In genomic region chr17:6108175-6108574, GRCm38 (mm10) we compare ENCODE assay signal across 8 mouse cellular contexts. TPM values are rescaled to one million over a fixed set of nuclear protein-coding genes. Genes with fewer than 3 reads are reported as not detected.
A peak's percentile ranks its signal among the peaks of the same experiment; 100 is the strongest.
DNase-seq lines count a peak whose midpoint lies in the region; ATAC-seq and TF ChIP-seq lines count a peak whose summit lies in the region.

No protein-coding gene starts in this region.

- no peak for TF ChIP-seq EP300 in ES-Bruce4 (IDR thresholded peaks at IDR 0.05; ENCODE audit: insufficient read depth, low read depth, low read length)
- TF ChIP-seq EP300 in heart, postnatal 0 days (IDR thresholded peaks at IDR 0.05; ENCODE audit: low read depth): no peak

- H3K4me1 ChIP-seq in ES-Bruce4 (ENCODE audit: control insufficient read depth, insufficient read depth, low read length): no peaks in the 10 kb centered on the region
- H3K4me1 ChIP-seq in cortical plate, adult 2 months (ENCODE audit: control insufficient read depth, insufficient read depth, low read length): peaks cover 4% of the 10 kb centered on the region; the same call in 1 of the 2 replicates
- peaks cover 8% of the 10 kb centered on the region; the same call in 1 of the 2 replicates for H3K4me1 ChIP-seq in heart, postnatal 0 days (ENCODE audit: control insufficient read depth, insufficient read depth)
- H3K4me1 ChIP-seq in liver, embryonic 16.5 days (ENCODE audit: control insufficient read depth, low read depth, low read length): peaks cover 2% of the 10 kb centered on the region

- no peak overlapping the region for H3K27ac ChIP-seq in ES-Bruce4 (ENCODE audit: insufficient read depth, low read length)
- no peak overlapping the region for H3K27ac ChIP-seq in cortical plate, adult 2 months (ENCODE audit: insufficient read depth, low read length)
- no peak overlapping the region for H3K27ac ChIP-seq in heart, postnatal 0 days (ENCODE audit: low read depth)
- no peak overlapping the region for H3K27ac ChIP-seq in liver, embryonic 16.5 days (ENCODE audit: low read length)

- ATAC-seq in heart, postnatal 0 days (ENCODE audit: insufficient read depth, low read depth): no peak
- no peak for ATAC-seq in liver, embryonic 16.5 days (ENCODE audit: low read depth)

- no peaks in the 10 kb centered on the region for H3K27me3 ChIP-seq in ES-Bruce4 (ENCODE audit: control insufficient read depth, insufficient read depth, low read length, poor library complexity, severe bottlenecking)
- H3K27me3 ChIP-seq in heart, postnatal 0 days (ENCODE audit: control insufficient read depth, insufficient read depth, low read length): no peaks in the 10 kb centered on the region
- peaks cover 28% of the 10 kb centered on the region for H3K27me3 ChIP-seq in liver, embryonic 16.5 days (ENCODE audit: control insufficient read depth, insufficient read depth, low read depth, low read length)

- H3K4me2 ChIP-seq in heart, postnatal 0 days (ENCODE audit: low read depth, low read length): peak overlapping the region; percentile 80
- H3K4me2 ChIP-seq in liver, embryonic 16.5 days (ENCODE audit: low read depth, low read length): peak overlapping the region; percentile 84; the same call in 1 of the 2 replicates

- H3K9me3 ChIP-seq in ES-Bruce4 (replicated peaks; ENCODE audit: control insufficient read depth, insufficient read depth, low read length, poor library complexity, severe bottlenecking): no peaks in the 10 kb centered on the region
- no peaks in the 10 kb centered on the region for H3K9me3 ChIP-seq in heart, postnatal 0 days (replicated peaks; ENCODE audit: control insufficient read depth, low read length)
- H3K9me3 ChIP-seq in liver, embryonic 16.5 days (replicated peaks; ENCODE audit: control insufficient read depth, low read length): no peaks in the 10 kb centered on the region

- no peak for TF ChIP-seq CTCF in ES-Bruce4 (IDR thresholded peaks at IDR 0.05; ENCODE audit: low read depth, low read length)
- no peak for TF ChIP-seq CTCF in cortical plate, adult 2 months (IDR thresholded peaks at IDR 0.05; ENCODE audit: extremely low read depth, insufficient read depth, low read length)
- TF ChIP-seq CTCF in heart, postnatal 0 days (IDR thresholded peaks at IDR 0.05; ENCODE audit: low read depth): no peak

- WGBS in heart, postnatal 0 days: 54% methylated on average over 7 of the region's 7 CpGs
- 70% methylated on average over 7 of the region's 7 CpGs for WGBS in liver, embryonic 16.5 days (ENCODE audit: insufficient replicate concordance)

- H3K36me3 ChIP-seq in ES-Bruce4 (ENCODE audit: control insufficient read depth, insufficient read depth, low read length, poor library complexity, severe bottlenecking): no peaks in the 10 kb centered on the region
- 0 out of 2 replicates have a peak, but pooled peaks cover 5% of the 10 kb centered on the region for H3K36me3 ChIP-seq in heart, postnatal 0 days (replicated peaks; ENCODE audit: control insufficient read depth, insufficient read depth, low read length)
- H3K36me3 ChIP-seq in liver, embryonic 16.5 days (ENCODE audit: control insufficient read depth, insufficient read depth): no peaks in the 10 kb centered on the region

- H3K4me3 ChIP-seq in ES-Bruce4 (ENCODE audit: low read depth, low read length): no peak overlapping the region
- H3K4me3 ChIP-seq in cortical plate, adult 2 months (ENCODE audit: insufficient read depth, low read length): peak overlapping the region; percentile 48
- peak overlapping the region; percentile 84 for H3K4me3 ChIP-seq in heart, postnatal 0 days (ENCODE audit: low read depth, low read length)
- no peak overlapping the region for H3K4me3 ChIP-seq in liver, embryonic 16.5 days (ENCODE audit: low read depth, low read length)

- peak overlapping the region; percentile 98; the same call in 1 of the 2 replicates for H3K9ac ChIP-seq in ES-Bruce4 (ENCODE audit: low read depth, poor library complexity, severe bottlenecking)
- peak overlapping the region; percentile 88; the same call in 1 of the 2 replicates for H3K9ac ChIP-seq in heart, postnatal 0 days (replicated peaks; ENCODE audit: low read depth, low read length)
- no peak overlapping the region for H3K9ac ChIP-seq in liver, embryonic 16.5 days (ENCODE audit: low read depth, low read length)

- no peak for TF ChIP-seq POLR2A in ES-Bruce4 (IDR thresholded peaks at IDR 0.05; ENCODE audit: insufficient read depth, low read length)
- TF ChIP-seq POLR2A in cortical plate, adult 2 months (IDR thresholded peaks at IDR 0.05; ENCODE audit: extremely low read depth, insufficient read depth, low read length): no peak

- peak; percentile 10 for DNase-seq in heart, postnatal 0 days (ENCODE audit: low spot score)
- DNase-seq in thymus, postnatal 10 days (ENCODE audit: low spot score in 2 of 2): no peak
- DNase-seq in right cerebral cortex, adult 18-20 months: no peak
- no peak for DNase-seq in frontal cortex, postnatal 14 days (ENCODE audit: low spot score in 2 of 2)
- no peak for DNase-seq in left cerebral cortex, adult 8-10 months (ENCODE audit: low spot score in 2 of 2)

RNA-seq across cellular contexts. Expression of gene Tulp4, which starts 1.9 kb away (rescaled TPM):
- 59.4 and 61.8 TPM in 2 replicates for polyA plus RNA-seq in ES-Bruce4 (2011; ENCODE audit: insufficient read depth, insufficient read length, low read depth, missing spikeins)
- 79.1 and 82.0 TPM in 2 replicates for polyA plus RNA-seq in cortical plate, adult 2 months (2012; rRNA removed)
- 45.2 and 53.1 TPM in 2 replicates for total RNA-seq in heart, postnatal 0 days (2014; rRNA removed; ENCODE audit: low replicate concordance)
- polyA plus RNA-seq in heart, postnatal 0 days (2015; fragmentation: Nextera tagmentation; extraction: Ambion mirVana): 33.3 and 36.0 TPM in 2 replicates
- 23.4 and 25.4 TPM in 2 replicates for polyA plus RNA-seq in liver, embryonic 16.5 days (2015; fragmentation: Nextera tagmentation; extraction: Ambion mirVana)
- 100 to 1,000 TPM; 363 to 430 (median 399) TPM for total RNA-seq in left cerebral cortex, adult 8-10 months (2022)

RNA-seq across cellular contexts. Expression of gene Gtf2h5, which starts 28.6 kb away (rescaled TPM):
- 69.7 and 71.4 TPM in 2 replicates for polyA plus RNA-seq in ES-Bruce4 (2011; ENCODE audit: insufficient read depth, insufficient read length, low read depth, missing spikeins)
- polyA plus RNA-seq in cortical plate, adult 2 months (2012; rRNA removed): 83.4 and 86.6 TPM in 2 replicates
- 23.2 and 43.4 TPM in 2 replicates for total RNA-seq in heart, postnatal 0 days (2014; rRNA removed; ENCODE audit: low replicate concordance)
- 167 and 169 TPM in 2 replicates for polyA plus RNA-seq in heart, postnatal 0 days (2015; fragmentation: Nextera tagmentation; extraction: Ambion mirVana)
- 64.1 and 68.9 TPM in 2 replicates for polyA plus RNA-seq in liver, embryonic 16.5 days (2015; fragmentation: Nextera tagmentation; extraction: Ambion mirVana)
- total RNA-seq in left cerebral cortex, adult 8-10 months (2022): 100 to 1,000 TPM in 3 of 4 experiments, 10 to 100 TPM in 1; 92.8 to 108 (median 103) TPM

RNA-seq across cellular contexts. Expression of gene Serac1, which starts 28.6 kb away (rescaled TPM):
- 22.6 and 25.8 TPM in 2 replicates for polyA plus RNA-seq in ES-Bruce4 (2011; ENCODE audit: insufficient read depth, insufficient read length, low read depth, missing spikeins)
- 24.3 and 25.2 TPM in 2 replicates for polyA plus RNA-seq in cortical plate, adult 2 months (2012; rRNA removed)
- total RNA-seq in heart, postnatal 0 days (2014; rRNA removed; ENCODE audit: low replicate concordance): 4.2 and 6.8 TPM in 2 replicates
- 4.2 and 5.5 TPM in 2 replicates for polyA plus RNA-seq in heart, postnatal 0 days (2015; fragmentation: Nextera tagmentation; extraction: Ambion mirVana)
- 0.96 and 1.0 TPM in 2 replicates for polyA plus RNA-seq in liver, embryonic 16.5 days (2015; fragmentation: Nextera tagmentation; extraction: Ambion mirVana)
- total RNA-seq in left cerebral cortex, adult 8-10 months (2022): 10 to 100 TPM; 12.8 to 16.4 (median 14.4) TPM

Comparison
In these comparisons a context has a peak if more than half of its experiments do, and no peak if none do; other contexts are left out.
1. H3K4me3 ChIP-seq: peak in cortical plate, adult 2 months (single experiment) and heart, postnatal 0 days (single experiment); none in ES-Bruce4 (single experiment) and liver, embryonic 16.5 days (single experiment).